Mouse (Mus musculus) embryonic fibroblast, embryonic 13.5 days (primary cell): ENCODE measurements at regions not wholly inside any gene's neighbourhood (a gene's known extent, or its start where the extent isn't known, plus 50 kb on each side); places are given as distances from the start of the nearest gene placed in this dataset.

Experiments used
- H3K27ac ChIP-seq: 2 replicates; pipeline ENCODE4 v1.5.1; 2012; ENCODE audit warnings: low read length, control low read depth, inconsistent platforms; ENCODE audit not compliant: insufficient read depth
- H3K4me1 ChIP-seq: 2 replicates; pipeline ENCODE4 v1.6.1; 2011; ENCODE audit warnings: low read length; ENCODE audit not compliant: control insufficient read depth, insufficient read depth
- H3K4me3 ChIP-seq: 2 replicates; pipeline ENCODE4 v1.5.1; 2011; ENCODE audit warnings: mild to moderate bottlenecking, control low read depth, low read length; ENCODE audit not compliant: insufficient read depth
- CTCF ChIP-seq: IDR thresholded peaks from 2 replicates; pipeline ENCODE4 v1.5.1; 2011; ENCODE audit warnings: mild to moderate bottlenecking, control low read depth, low read length, moderate library complexity, borderline replicate concordance; ENCODE audit not compliant: insufficient read depth
- POLR2A ChIP-seq: IDR thresholded peaks from 2 replicates; pipeline ENCODE4 v1.6.1; 2011; ENCODE audit warnings: low read depth, mild to moderate bottlenecking, control low read depth, low read length, moderate library complexity

GRCm38 (mm10) chr4:105656071-105656655 lies 133.5 kb upstream of the Gm12728 start:
- no peak for TF ChIP-seq POLR2A
- TF ChIP-seq CTCF = no peak
- no peak overlapping the region for H3K4me3 ChIP-seq
- no peak overlapping the region for H3K27ac ChIP-seq
- no peaks in the 10 kb centered on the region; the same call in 1 of the 2 replicates for H3K4me1 ChIP-seq

- TF ChIP-seq CTCF (no peak), POLR2A (no peak)
- Histone ChIP-seq H3K27ac (no peak overlapping the region), H3K4me3 (no peak overlapping the region), H3K4me1 (no peaks in the 10 kb centered on the region; the same call in 1 of the 2 replicates)
Measured at GRCm38 (mm10) chr4:105658581-105658980, 131.1 kb upstream of the Gm12728 start.

GRCm38 (mm10) chr4:105676690-105677089 lies 113.0 kb upstream of the Gm12728 start:
- no peaks in the 10 kb centered on the region for H3K4me1 ChIP-seq
- H3K27ac ChIP-seq = no peak overlapping the region
- no peak overlapping the region for H3K4me3 ChIP-seq
- TF ChIP-seq CTCF (no peak), POLR2A (no peak)

- no peak overlapping the region for H3K27ac ChIP-seq
- TF ChIP-seq POLR2A (no peak), CTCF (no peak)
Measured at GRCm38 (mm10) chr4:105690716-105691115, 99.0 kb upstream of the Gm12728 start.

GRCm38 (mm10) chr4:105692380-105692779 lies 97.3 kb upstream of the Gm12728 start:
- no peak overlapping the region for H3K4me3 ChIP-seq
- H3K4me1 ChIP-seq = no peaks in the 10 kb centered on the region
- no peak overlapping the region for H3K27ac ChIP-seq
- TF ChIP-seq POLR2A = no peak
- TF ChIP-seq CTCF = no peak

More at GRCm38 (mm10) chr4:105690716-105691115, 99.0 kb upstream of the Gm12728 start:
- H3K4me3 ChIP-seq = no peak overlapping the region
- H3K4me1 ChIP-seq = no peaks in the 10 kb centered on the region

GRCm38 (mm10) chr4:105695895-105696294 lies 93.8 kb upstream of the Gm12728 start:
- Histone ChIP-seq H3K4me3 (no peak overlapping the region), H3K27ac (no peak overlapping the region), H3K4me1 (no peaks in the 10 kb centered on the region)
- no peak for TF ChIP-seq POLR2A
- no peak for TF ChIP-seq CTCF

GRCm38 (mm10) chr4:105697123-105697522 lies 92.5 kb upstream of the Gm12728 start:
- Histone ChIP-seq H3K27ac (no peak overlapping the region), H3K4me3 (no peak overlapping the region), H3K4me1 (no peaks in the 10 kb centered on the region)
- no peak for TF ChIP-seq POLR2A
- TF ChIP-seq CTCF = no peak

- Histone ChIP-seq H3K4me1 (no peaks in the 10 kb centered on the region), H3K27ac (no peak overlapping the region), H3K4me3 (no peak overlapping the region)
- no peak for TF ChIP-seq POLR2A
- no peak for TF ChIP-seq CTCF
Measured at GRCm38 (mm10) chr4:105702036-105702435, 87.6 kb upstream of the Gm12728 start.

- Histone ChIP-seq H3K4me3 (no peak overlapping the region), H3K27ac (no peak overlapping the region), H3K4me1 (no peaks in the 10 kb centered on the region)
- TF ChIP-seq POLR2A = no peak
- TF ChIP-seq CTCF = no peak
Measured at GRCm38 (mm10) chr4:105703408-105703807, 86.3 kb upstream of the Gm12728 start.

- TF ChIP-seq POLR2A (no peak), CTCF (no peak)
- Histone ChIP-seq H3K4me1 (no peaks in the 10 kb centered on the region), H3K27ac (no peak overlapping the region), H3K4me3 (no peak overlapping the region)
Measured at GRCm38 (mm10) chr4:105704271-105704670, 85.4 kb upstream of the Gm12728 start.
